Mouse (Mus musculus) embryonic stem cell, embryonic (primary cell): ENCODE data around the gene Ly9.

Experiments used
- CTCF ChIA-PET, 4 experiments: fragments of 300-600 bp in 2 of 4; fragments of 350-600 bp in 2 of 4; sonication (Branson Sonifier 250); formaldehyde crosslinking; loops; one replicate each; lab custom pipeline; 2022; ENCODE audit warnings: inconsistent platforms in 2 of 4; lab: Charles Lee
- POLR2A ChIA-PET, 4 experiments: fragments of 300-600 bp in 2 of 4; fragments of 350-600 bp in 2 of 4; sonication (Branson Sonifier 250); formaldehyde crosslinking; loops; one replicate each; lab custom pipeline; 2022; ENCODE audit warnings: antibody characterized with exemption in 4 of 4, inconsistent platforms in 1 of 4; lab: Charles Lee

Gene Ly9

GRCm38 (mm10) chr1:171607176-171607575, at the start of gene Ly9:
Gene Ly9 (minus strand): TSS chr1:171607410.
- ChIA-PET CTCF (no interaction called here), POLR2A (interaction anchor here in 1 of 4 experiments (0.6 kb wide), 1 partner anchor 10 kb away, joined by 3 read pairs; no protein-coding TSS in a partner anchor)

- POLR2A ChIA-PET = no interaction called here
Observed at GRCm38 (mm10) chr1:171652734-171653133, 45.5 kb upstream of the Ly9 start, which contains the start of gene Slamf7. Gene Slamf7 (minus strand): TSS chr1:171653035.

GRCm38 (mm10) chr1:171648840-171649239, 41.6 kb upstream of the Ly9 start:
- ChIA-PET POLR2A (interaction anchor here in 2 of 4 experiments (0.5 to 0.7 kb wide), 2 partner anchors 31 to 804 kb away, joined by 3 read pairs; no protein-coding TSS in a partner anchor), CTCF (interaction anchor here in 1 of 4 experiments (0.7 kb wide), 1 partner anchor 57 kb away, joined by 10 read pairs; no protein-coding TSS in a partner anchor)

More at GRCm38 (mm10) chr1:171652734-171653133, 45.5 kb upstream of the Ly9 start, which contains the start of gene Slamf7:
- CTCF ChIA-PET = no interaction called here

GRCm38 (mm10) chr1:171647716-171648115, 40.5 kb upstream of the Ly9 start:
- ChIA-PET POLR2A (no interaction called here), CTCF (interaction anchor here in 1 of 4 experiments (0.6 kb wide), 1 partner anchor 696 kb away, joined by 4 read pairs; no protein-coding TSS in a partner anchor)

GRCm38 (mm10) chr1:171646429-171646940, 39.3 kb upstream of the Ly9 start:
- ChIA-PET POLR2A (interaction anchor here in 1 of 4 experiments (0.6 kb wide), 1 partner anchor 65 kb away, joined by 3 read pairs; no protein-coding TSS in a partner anchor), CTCF (no interaction called here)

- ChIA-PET POLR2A (no interaction called here), CTCF (interaction anchor here in 1 of 4 experiments (1.1 kb wide), 1 partner anchor 14 kb away, joined by 3 read pairs; no protein-coding TSS in a partner anchor)
Observed at GRCm38 (mm10) chr1:171643612-171644011, 36.4 kb upstream of the Ly9 start.

- ChIA-PET CTCF (interaction anchor here in 1 of 4 experiments (1.2 kb wide), 1 partner anchor 30 kb away, joined by 3 read pairs; no protein-coding TSS in a partner anchor), POLR2A (no interaction called here)
Observed at GRCm38 (mm10) chr1:171640796-171641195, 33.6 kb upstream of the Ly9 start.

- CTCF ChIA-PET = no interaction called here
Observed at GRCm38 (mm10) chr1:171638686-171639085, 31.5 kb upstream of the Ly9 start.

GRCm38 (mm10) chr1:171637101-171637500, 29.9 kb upstream of the Ly9 start:
- CTCF ChIA-PET = no interaction called here
- POLR2A ChIA-PET = no interaction called here

More at GRCm38 (mm10) chr1:171638686-171639085, 31.5 kb upstream of the Ly9 start:
- POLR2A ChIA-PET = no interaction called here

- ChIA-PET POLR2A (interaction anchor here in 1 of 4 experiments (0.6 kb wide), 1 partner anchor 726 kb away, joined by 3 read pairs; no protein-coding TSS in a partner anchor), CTCF (interaction anchor here in 1 of 4 experiments (1.4 kb wide), 1 partner anchor 25 kb away, joined by 4 read pairs; no protein-coding TSS in a partner anchor)
Observed at GRCm38 (mm10) chr1:171635696-171636095, 28.5 kb upstream of the Ly9 start.

- ChIA-PET CTCF (interaction anchor here in 1 of 4 experiments (1.0 kb wide), 1 partner anchor 67 kb away, joined by 4 read pairs; no protein-coding TSS in a partner anchor), POLR2A (interaction anchor here in 1 of 4 experiments (0.7 kb wide), 1 partner anchor 451 kb away, joined by 4 read pairs; no protein-coding TSS in a partner anchor)
Observed at GRCm38 (mm10) chr1:171631447-171631846, 24.2 kb upstream of the Ly9 start.

- ChIA-PET CTCF (interaction anchor here in 1 of 4 experiments (1.0 kb wide), 1 partner anchor 67 kb away, joined by 4 read pairs; no protein-coding TSS in a partner anchor), POLR2A (interaction anchor here in 1 of 4 experiments (0.7 kb wide), 1 partner anchor 450 kb away, joined by 4 read pairs; no protein-coding TSS in a partner anchor)
Observed at GRCm38 (mm10) chr1:171630912-171631311, 23.7 kb upstream of the Ly9 start.

- POLR2A ChIA-PET = no interaction called here
- CTCF ChIA-PET = interaction anchor here in 1 of 4 experiments (1.0 kb wide), 1 partner anchor 14 kb away, joined by 3 read pairs; no protein-coding TSS in a partner anchor
Observed at GRCm38 (mm10) chr1:171630041-171630440, 22.8 kb upstream of the Ly9 start.

GRCm38 (mm10) chr1:171629168-171629567, 22.0 kb upstream of the Ly9 start:
- ChIA-PET POLR2A (no interaction called here), CTCF (interaction anchor here in 2 of 4 experiments (0.6 to 1.0 kb wide), 2 partner anchors 15 to 65 kb away, joined by 3 read pairs; no protein-coding TSS in a partner anchor)

- POLR2A ChIA-PET = no interaction called here
- CTCF ChIA-PET = no interaction called here
Observed at GRCm38 (mm10) chr1:171627801-171628200, 20.6 kb upstream of the Ly9 start.

GRCm38 (mm10) chr1:171620091-171620490, 12.9 kb upstream of the Ly9 start:
- ChIA-PET POLR2A (no interaction called here), CTCF (no interaction called here)

GRCm38 (mm10) chr1:171619645-171620044, 12.4 kb upstream of the Ly9 start:
- CTCF ChIA-PET = no interaction called here
- POLR2A ChIA-PET = no interaction called here

GRCm38 (mm10) chr1:171619001-171619400, 11.8 kb upstream of the Ly9 start:
- ChIA-PET POLR2A (no interaction called here), CTCF (no interaction called here)

GRCm38 (mm10) chr1:171616881-171617515, 9.8 kb upstream of the Ly9 start:
- POLR2A ChIA-PET = interaction anchor here in 1 of 4 experiments (0.5 kb wide), 1 partner anchor 10 kb away, joined by 3 read pairs; the partner anchor contains the start of gene Ly9
- CTCF ChIA-PET = interaction anchor here in 1 of 4 experiments (1.1 kb wide), 1 partner anchor 82 kb away, joined by 3 read pairs; no protein-coding TSS in a partner anchor
